Mouse (Mus musculus) ES-E14 (cell line): ENCODE measurements around the gene Pld5. TPM values are rescaled to one million over a fixed set of nuclear protein-coding genes. Genes with fewer than 3 reads are reported as not detected.

ENCODE experiments used
- DNase-seq: peaks from one replicate; pipeline ENCODE4 v3.0.0-alpha.2; 2013; ENCODE audit warnings: low read depth, low spot score
- H3K27ac ChIP-seq: 2 replicates; pipeline ENCODE4 v1.5.1; 2012; ENCODE audit warnings: low read depth, mild to moderate bottlenecking, low read length, moderate library complexity, mixed read lengths; ENCODE audit not compliant: poor library complexity, insufficient read depth, severe bottlenecking
- H3K36me3 ChIP-seq: 2 replicates; pipeline ENCODE4 v1.6.1; 2012; ENCODE audit warnings: mild to moderate bottlenecking, low read length, moderate library complexity, mixed read lengths; ENCODE audit not compliant: control insufficient read depth, poor library complexity, insufficient read depth, severe bottlenecking
- H3K4me1 ChIP-seq, 2 experiments: fragments of 150-350 bp in 1 of 2; sonication (generic) in 1 of 2; 2 replicates each; pipeline ENCODE4 v1.6.1; 2012; ENCODE audit warnings: low read length in 2 of 2, mild to moderate bottlenecking in 1 of 2, mixed read lengths in 1 of 2; ENCODE audit not compliant: control insufficient read depth in 2 of 2, insufficient read depth in 2 of 2, poor library complexity in 1 of 2
- H3K4me3 ChIP-seq, 2 experiments: fragments of 150-350 bp in 1 of 2; sonication (generic) in 1 of 2; 2 replicates each; pipeline ENCODE4 v1.5.1; 2012; ENCODE audit warnings: low read length in 2 of 2, low read depth in 1 of 2, mild to moderate bottlenecking in 1 of 2, mixed read lengths in 1 of 2; ENCODE audit not compliant: insufficient read depth in 1 of 2, poor library complexity in 1 of 2, severe bottlenecking in 1 of 2
- H3K9ac ChIP-seq: 2 replicates; pipeline ENCODE4 v1.6.1; 2012; ENCODE audit warnings: low read depth, mild to moderate bottlenecking, low read length, mixed read lengths; ENCODE audit not compliant: poor library complexity, insufficient read depth, severe bottlenecking
- H3K9me3 ChIP-seq: fragments of 150-350 bp; sonication (generic); 2 replicates; pipeline ENCODE4 v1.6.1; 2012; ENCODE audit warnings: low read depth, mild to moderate bottlenecking, low read length; ENCODE audit not compliant: control insufficient read depth, insufficient read depth
- CHD2 ChIP-seq: IDR thresholded peaks from 2 replicates; pipeline ENCODE4 v1.6.1; 2014; ENCODE audit warnings: mild to moderate bottlenecking, low read depth, low read length, inconsistent platforms
- HCFC1 ChIP-seq: IDR thresholded peaks from 2 replicates; pipeline ENCODE4 v1.6.1; 2012; ENCODE audit warnings: low read length, inconsistent platforms, borderline replicate concordance; ENCODE audit not compliant: insufficient read depth
- MAFK ChIP-seq: IDR thresholded peaks from 2 replicates; pipeline ENCODE4 v1.6.1; 2014; ENCODE audit warnings: mild to moderate bottlenecking, low read depth, low read length, inconsistent platforms; ENCODE audit not compliant: insufficient read depth
- ZC3H11A ChIP-seq: IDR thresholded peaks from 2 replicates; pipeline ENCODE4 v1.6.1; 2012; ENCODE audit warnings: low read depth, mild to moderate bottlenecking, inconsistent platforms, low read length, borderline replicate concordance
- ZNF384 ChIP-seq: IDR thresholded peaks from 2 replicates; pipeline ENCODE4 v1.6.1; 2012; ENCODE audit warnings: low read depth, low read length, inconsistent platforms
- in situ Hi-C, 2 experiments: fragments of 600-800 bp; cut with MboI; formaldehyde crosslinking; loops; one replicate each; pipeline ENCODE4 v1.15.1; 2025; ENCODE audit warnings: low sequenced_read_pairs in 2 of 2, inconsistent platforms in 1 of 2; ENCODE audit not compliant: unreplicated experiment in 2 of 2
- total RNA-seq: library from RNA; depleted of rRNA; stranded (reverse); fragments of 300-350 nt; gene quantifications from 2 replicates; pipeline ENCODE4 v1.2.3, GENCODE M21; 2012

Gene Pld5
- total RNA-seq, 1 experiment = not detected

GRCm38 (mm10) chr1:176033698-176034097, 241.4 kb downstream of the Pld5 start:
- TF ChIP-seq ZC3H11A (no peak), MAFK (no peak), HCFC1 (no peak)
- Histone ChIP-seq H3K27ac (no peak overlapping the region), H3K36me3 (no peaks in the 10 kb centered on the region), H3K9ac (no peak overlapping the region), H3K4me3 (no peak overlapping the region), H3K4me1 (peaks cover 0 to 4% of the 10 kb centered on the region in 2 experiments; a peak in 2 of 4 replicates), H3K9me3 (no peaks in the 10 kb centered on the region)
- DNase-seq = no peak
- in situ Hi-C loops = no loop called here

DNA sequence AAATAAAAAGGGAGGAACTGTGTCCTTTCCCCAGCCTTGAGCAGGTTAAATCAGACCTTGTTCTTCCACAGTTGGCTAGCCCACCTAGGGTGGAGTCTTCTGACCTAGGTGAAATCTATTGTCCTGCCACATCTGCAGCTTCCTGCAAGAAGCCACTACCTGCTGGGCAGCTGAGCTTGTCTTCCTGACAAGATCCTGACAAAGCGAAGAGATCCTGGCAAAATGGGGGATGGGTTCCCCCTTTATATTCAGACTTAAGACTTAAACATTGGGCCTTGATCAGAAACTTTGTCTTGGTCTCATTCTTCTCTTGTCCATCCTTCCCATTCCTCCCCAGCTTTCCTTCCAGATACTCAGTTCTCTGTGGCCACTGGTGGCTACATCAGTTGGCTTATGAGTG, 246.0 kb downstream of the Pld5 start:
- Histone ChIP-seq H3K9ac (peak overlapping the region; percentile 28; the same call in 1 of the 2 replicates), H3K36me3 (no peaks in the 10 kb centered on the region), H3K9me3 (no peaks in the 10 kb centered on the region), H3K4me3 (no peak overlapping the region), H3K4me1 (peaks cover 3 to 4% of the 10 kb centered on the region in 2 experiments; a peak in 1 of 4 replicates), H3K27ac (peak overlapping the region; percentile 52; the same call in 1 of the 2 replicates)
- no peak for DNase-seq
- TF ChIP-seq ZC3H11A = no peak
- no peak for TF ChIP-seq CHD2
- no peak for TF ChIP-seq MAFK
- no peak for TF ChIP-seq ZNF384
- no peak for TF ChIP-seq HCFC1
- in situ Hi-C loops = no loop called here

- H3K27ac ChIP-seq = no peak overlapping the region; the same call in 1 of the 2 replicates
- peaks cover 3 to 4% of the 10 kb centered on the region in 2 experiments; a peak in 1 of 4 replicates for H3K4me1 ChIP-seq
- no peaks in the 10 kb centered on the region for H3K9me3 ChIP-seq
- no peak for DNase-seq
- in situ Hi-C loops = no loop called here
- H3K4me3 ChIP-seq = no peak overlapping the region
- no peaks in the 10 kb centered on the region for H3K36me3 ChIP-seq
- 0 out of 2 replicates have a peak, but pooled peaks have one; percentile 1 for TF ChIP-seq ZNF384
- TF ChIP-seq HCFC1 = no peak
- H3K9ac ChIP-seq = no peak overlapping the region
Measured at GRCm38 (mm10) chr1:176028397-176028796, 246.7 kb downstream of the Pld5 start.

GRCm38 (mm10) chr1:176024501-176024900, 250.6 kb downstream of the Pld5 start:
- H3K4me1 ChIP-seq = peaks cover 4 to 7% of the 10 kb centered on the region in 2 experiments; a peak in 2 of 4 replicates
- in situ Hi-C loops = no loop called here
- no peak overlapping the region for H3K27ac ChIP-seq
- TF ChIP-seq ZC3H11A (no peak), HCFC1 (no peak), CHD2 (no peak), ZNF384 (no peak), MAFK (no peak)
- H3K9me3 ChIP-seq = no peaks in the 10 kb centered on the region
- no peak overlapping the region for H3K4me3 ChIP-seq
- H3K36me3 ChIP-seq = no peaks in the 10 kb centered on the region
- H3K9ac ChIP-seq = no peak overlapping the region
- no peak for DNase-seq

DNA sequence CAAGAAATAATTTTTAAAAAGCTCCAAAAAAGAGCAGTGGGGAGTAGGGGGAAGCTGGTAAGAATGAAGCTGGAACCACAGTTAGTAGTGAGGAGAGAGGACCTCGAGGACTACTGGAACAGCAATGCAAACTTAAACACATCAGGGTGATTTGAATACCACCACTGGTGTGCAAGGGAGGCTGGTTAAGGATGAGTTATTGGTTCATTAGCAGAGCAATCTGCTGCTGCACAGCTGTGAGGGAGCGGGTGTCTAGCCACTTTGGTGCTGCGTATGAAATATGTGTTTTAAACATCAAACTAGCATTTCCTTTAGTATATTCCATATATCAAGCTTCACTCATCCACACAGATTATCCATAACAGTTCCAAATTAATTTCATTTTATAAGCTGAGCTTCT, 256.6 kb downstream of the Pld5 start:
- Histone ChIP-seq H3K27ac (no peak overlapping the region), H3K9me3 (no peaks in the 10 kb centered on the region), H3K4me1 (peaks cover 0 to 4% of the 10 kb centered on the region in 2 experiments; a peak in 1 of 4 replicates), H3K36me3 (no peaks in the 10 kb centered on the region), H3K9ac (no peak overlapping the region), H3K4me3 (no peak overlapping the region)
- TF ChIP-seq ZC3H11A (no peak), MAFK (no peak), ZNF384 (no peak), CHD2 (no peak), HCFC1 (no peak)
- in situ Hi-C loops = no loop called here
- DNase-seq = no peak
